Mouse (Mus musculus) liver, embryonic 11.5 days (tissue): Measurements from ENCODE around the gene Lhfpl2. TPM values are rescaled to one million over a fixed set of nuclear protein-coding genes. Genes with fewer than 3 reads are reported as not detected.

Experiments used
- ATAC-seq: fragments of 200-750 bp; cut with Nextera tagmentation; replicated peaks from 2 replicates; pipeline ENCODE4 v1.8.0; 2017; ENCODE audit warnings: moderate number of reproducible peaks, mild to moderate bottlenecking, moderate TSS enrichment, moderate library complexity; ENCODE audit not compliant: low FRiP score
- DNase-seq: peaks from one replicate; pipeline ENCODE4 v3.0.0-alpha.2; 2017; ENCODE audit warnings: low spot score
- H3K27ac ChIP-seq: fragments of 300-500 bp; sonication (generic); 2 replicates; pipeline ENCODE4 v1.5.1; 2014; ENCODE audit warnings: mild to moderate bottlenecking, low read depth, low read length, control low read depth
- H3K27me3 ChIP-seq: fragments of 300-500 bp; sonication (generic); replicated peaks from 2 replicates; pipeline ENCODE4 v1.6.1; 2014; ENCODE audit warnings: low read length, mixed read lengths; ENCODE audit not compliant: control insufficient read depth, insufficient read depth
- H3K36me3 ChIP-seq: fragments of 300-500 bp; sonication (generic); 2 replicates; pipeline ENCODE4 v1.6.1; 2014; ENCODE audit warnings: mild to moderate bottlenecking, low read length, moderate library complexity, mixed read lengths; ENCODE audit not compliant: control insufficient read depth, insufficient read depth
- H3K4me1 ChIP-seq: fragments of 300-500 bp; sonication (generic); replicated peaks from 2 replicates; pipeline ENCODE4 v1.6.1; 2014; ENCODE audit warnings: low read length, mixed read lengths; ENCODE audit not compliant: control insufficient read depth, insufficient read depth
- H3K4me2 ChIP-seq: fragments of 300-500 bp; sonication (generic); 2 replicates; pipeline ENCODE4 v1.6.1; 2014; ENCODE audit warnings: mild to moderate bottlenecking, control low read depth, moderate library complexity
- H3K4me3 ChIP-seq: fragments of 300-500 bp; sonication (generic); 2 replicates; pipeline ENCODE4 v1.5.1; 2014; ENCODE audit warnings: low read depth, low read length, control low read depth
- H3K9ac ChIP-seq: fragments of 300-500 bp; sonication (generic); 2 replicates; pipeline ENCODE4 v1.6.1; 2014; ENCODE audit warnings: low read depth, low read length, control low read depth
- H3K9me3 ChIP-seq: fragments of 300-500 bp; sonication (generic); 2 replicates; pipeline ENCODE4 v1.6.1; 2016; ENCODE audit warnings: low read length, inconsistent platforms, mixed read lengths; ENCODE audit not compliant: control insufficient read depth
- WGBS: fragments of 180-500 bp; shearing (Covaris S2); extraction: QIAGEN DNeasy Blood & Tissue Kit; methylation state at CpG from one replicate; pipeline ENCODE4 v1.1.7; 2014; 5-methylcytosine and 5-hydroxymethylcytosine counted together
- polyA plus RNA-seq: library from polyadenylated mRNA; unstranded; fragments of >200 nt; fragmentation: Nextera tagmentation; extraction: Ambion mirVana; gene quantifications from 2 replicates; pipeline ENCODE4 v1.2.1, GENCODE M21; 2014

The Lhfpl2 gene
- polyA plus RNA-seq, 1 experiment from 2014 or later: 18.0 TPM

DNA sequence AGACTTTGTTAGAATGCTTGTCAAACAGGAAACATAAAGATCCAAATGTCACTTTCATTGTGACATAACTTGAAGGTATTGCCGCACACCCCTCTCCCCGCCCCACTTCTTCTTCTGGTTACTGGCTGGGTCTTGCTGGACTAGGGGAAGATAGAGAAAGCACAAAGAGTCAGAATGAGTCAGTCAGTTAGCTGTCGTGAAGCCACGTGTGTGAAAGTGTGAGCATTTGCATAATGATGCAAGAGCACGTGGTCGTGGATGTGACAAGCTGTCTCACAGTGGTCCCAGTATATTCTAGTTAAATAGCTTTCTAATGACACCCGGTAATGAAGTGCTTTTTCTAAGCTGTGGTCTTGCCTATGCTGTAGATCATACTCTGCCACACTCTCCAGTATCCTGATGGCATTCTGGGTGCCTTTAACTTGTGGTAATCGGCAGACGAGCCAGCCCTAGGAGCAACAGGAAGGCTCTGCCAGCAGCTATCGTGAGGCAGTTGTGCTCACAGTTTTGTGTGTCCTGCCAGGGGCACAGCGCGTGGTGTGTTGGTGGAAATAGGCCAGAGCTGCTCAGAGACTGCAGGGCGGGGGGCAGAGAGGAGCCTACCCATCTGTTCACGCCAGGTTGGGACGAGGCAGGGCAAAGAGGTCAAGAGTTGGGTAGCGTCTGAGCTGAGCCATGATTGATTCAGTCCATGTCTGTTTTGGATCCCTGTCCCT is 40.9 kb downstream of the Lhfpl2 start:
- 61% methylated on average over 16 of the region's 16 CpGs for WGBS
- Histone ChIP-seq H3K4me2 (no peak overlapping the region), H3K4me1 (peaks cover 4% of the 10 kb centered on the region), H3K36me3 (no peaks in the 10 kb centered on the region), H3K4me3 (no peak overlapping the region), H3K9ac (no peak overlapping the region), H3K9me3 (no peaks in the 10 kb centered on the region), H3K27ac (no peak overlapping the region), H3K27me3 (no peaks in the 10 kb centered on the region)
- ATAC-seq (no peak), DNase-seq (no peak)

DNA sequence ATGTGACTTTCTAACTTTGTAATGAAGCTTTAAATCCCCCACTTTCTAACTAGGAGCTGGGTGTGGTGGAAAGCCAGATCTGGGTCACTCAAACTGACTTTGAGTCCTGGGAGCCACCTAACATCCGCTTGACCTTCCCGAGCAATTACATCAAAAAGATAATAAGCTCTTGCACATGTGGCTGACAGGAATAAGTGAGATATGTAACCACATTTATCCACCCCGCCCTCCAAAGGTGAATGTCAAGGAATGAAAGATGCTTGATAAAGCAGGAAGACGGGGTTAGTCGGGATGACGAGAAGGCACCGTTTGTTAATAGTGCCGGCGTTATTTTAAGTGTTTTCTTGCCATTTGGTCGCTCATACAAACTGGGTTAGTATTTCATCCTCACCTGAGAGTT is 41.5 kb downstream of the Lhfpl2 start:
- ATAC-seq (no peak), DNase-seq (no peak)
- no peak overlapping the region for H3K9ac ChIP-seq
- H3K4me3 ChIP-seq: no peak overlapping the region
- H3K4me1 ChIP-seq: peaks cover 4% of the 10 kb centered on the region
- H3K4me2 ChIP-seq: no peak overlapping the region
- no peaks in the 10 kb centered on the region for H3K36me3 ChIP-seq
- no peaks in the 10 kb centered on the region for H3K27me3 ChIP-seq
- no peak overlapping the region for H3K27ac ChIP-seq
- 76% methylated on average over 10 of the region's 10 CpGs for WGBS
- H3K9me3 ChIP-seq: no peaks in the 10 kb centered on the region

DNA sequence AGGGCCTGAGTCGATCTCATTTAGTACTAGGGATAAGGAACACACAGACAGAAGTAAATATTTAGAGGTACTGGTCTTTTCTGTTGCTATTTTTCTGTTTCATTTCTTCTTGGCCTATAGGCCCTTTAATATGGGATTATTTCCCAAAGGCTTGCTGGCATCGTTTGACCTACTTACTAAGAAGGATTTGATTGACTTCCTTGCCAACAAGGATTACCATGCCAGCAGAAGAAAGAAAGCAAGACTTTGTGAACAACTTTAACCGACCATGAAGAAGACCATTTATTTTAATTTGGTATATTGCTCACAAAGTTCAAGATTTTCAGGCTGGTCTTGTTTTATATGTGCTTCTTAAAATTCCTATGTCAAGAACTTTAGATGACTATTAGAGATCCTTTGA is 42.8 kb downstream of the Lhfpl2 start:
- no peaks in the 10 kb centered on the region for H3K9me3 ChIP-seq
- H3K27me3 ChIP-seq: no peaks in the 10 kb centered on the region
- 80% methylated on average over 3 of the region's 3 CpGs for WGBS
- no peak overlapping the region for H3K4me3 ChIP-seq
- peaks cover 4% of the 10 kb centered on the region for H3K4me1 ChIP-seq
- no peak overlapping the region for H3K9ac ChIP-seq
- no peak for ATAC-seq
- no peak overlapping the region for H3K4me2 ChIP-seq
- H3K36me3 ChIP-seq: no peaks in the 10 kb centered on the region
- no peak overlapping the region for H3K27ac ChIP-seq
- DNase-seq: no peak

DNA sequence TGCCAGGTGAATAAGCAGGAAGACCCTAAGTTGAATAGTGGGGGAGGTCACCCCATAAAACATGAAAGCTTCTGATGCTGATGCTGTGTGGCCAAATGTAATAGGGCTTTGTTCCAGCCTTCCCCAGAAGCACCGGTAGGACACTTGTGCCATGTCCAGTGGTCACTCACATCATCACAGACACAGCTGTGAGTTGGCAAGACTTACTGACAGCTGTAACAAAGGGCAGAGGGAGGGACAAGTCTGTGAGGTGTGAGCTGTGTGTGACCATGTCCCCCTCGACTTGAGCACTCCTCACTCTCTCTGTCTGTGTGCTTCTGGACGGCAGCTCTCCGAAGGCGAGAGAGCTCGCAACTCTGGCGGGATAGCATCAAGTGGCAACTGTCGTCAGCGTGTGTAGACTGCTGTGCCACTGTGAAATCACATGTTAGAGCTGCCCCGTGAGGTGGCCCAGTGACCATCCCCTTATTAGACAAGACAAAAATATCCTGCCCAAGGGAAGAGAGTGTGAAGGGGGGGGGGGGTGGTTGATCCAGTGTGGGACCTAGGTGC is 43.5 kb downstream of the Lhfpl2 start:
- no peak for ATAC-seq
- Histone ChIP-seq H3K27ac (no peak overlapping the region), H3K9me3 (no peaks in the 10 kb centered on the region), H3K4me2 (no peak overlapping the region), H3K4me3 (no peak overlapping the region), H3K4me1 (peaks cover 4% of the 10 kb centered on the region), H3K9ac (no peak overlapping the region), H3K36me3 (no peaks in the 10 kb centered on the region), H3K27me3 (no peaks in the 10 kb centered on the region)
- 88% methylated on average over 10 of the region's 10 CpGs for WGBS
- DNase-seq: no peak

DNA sequence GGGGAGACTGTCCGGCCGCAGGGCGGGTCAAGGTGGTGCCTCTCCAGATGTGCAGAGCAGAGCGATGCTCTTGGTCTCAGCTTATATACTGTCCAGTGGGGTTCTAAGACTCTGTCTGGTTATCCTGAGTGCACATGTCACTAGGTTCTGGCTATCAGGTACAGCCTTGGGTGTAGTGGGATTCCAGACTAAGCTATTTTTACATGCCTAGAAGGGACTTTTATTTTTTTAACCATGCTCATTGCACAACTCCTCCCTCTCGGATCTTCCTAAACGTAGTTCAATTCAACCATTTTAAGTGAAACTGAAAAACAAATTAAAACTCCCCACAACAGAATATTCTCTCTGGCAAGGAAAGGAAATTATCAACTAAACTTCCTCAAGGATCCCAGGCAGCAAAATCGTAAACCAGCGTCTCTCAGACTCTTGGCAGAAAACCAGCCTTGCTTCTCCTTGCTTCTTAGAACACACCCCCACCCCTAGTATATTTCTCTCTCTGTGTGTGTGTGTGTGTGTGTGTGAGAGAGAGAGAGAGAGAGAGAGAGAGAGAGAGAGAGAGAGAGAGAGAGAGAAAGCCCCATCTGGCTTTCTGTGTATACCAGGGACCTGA is 47.4 kb downstream of the Lhfpl2 start:
- WGBS: 80% methylated on average over 8 of the region's 8 CpGs
- Histone ChIP-seq H3K4me3 (no peak overlapping the region), H3K36me3 (no peaks in the 10 kb centered on the region), H3K9me3 (no peaks in the 10 kb centered on the region), H3K4me2 (no peak overlapping the region), H3K4me1 (no peaks in the 10 kb centered on the region; the same call in 1 of the 2 replicates), H3K9ac (no peak overlapping the region), H3K27ac (no peak overlapping the region), H3K27me3 (no peaks in the 10 kb centered on the region)
- DNase-seq: no peak
- ATAC-seq: no peak

DNA sequence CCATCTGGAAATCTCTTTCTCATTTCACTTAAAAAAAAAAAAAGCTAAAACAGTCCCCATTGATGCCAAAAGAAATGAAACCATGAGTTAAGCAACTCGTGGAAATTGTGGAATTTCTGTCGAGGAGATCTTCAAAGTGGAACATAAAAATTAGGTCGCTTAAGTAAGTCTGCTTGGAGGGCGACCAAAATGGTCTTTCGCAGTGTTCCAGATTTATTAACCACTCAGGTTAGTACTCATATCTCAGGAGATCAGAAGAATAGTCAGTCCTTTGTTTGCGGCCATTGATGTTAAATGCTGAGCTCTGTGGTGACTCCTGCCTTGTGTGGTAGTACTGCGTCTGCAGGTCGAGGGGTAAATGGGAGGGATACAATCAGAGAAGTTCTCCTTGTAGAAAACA is 48.8 kb downstream of the Lhfpl2 start:
- WGBS: 83% methylated on average over 8 of the region's 8 CpGs
- Histone ChIP-seq H3K36me3 (no peaks in the 10 kb centered on the region), H3K4me2 (no peak overlapping the region), H3K27ac (no peak overlapping the region), H3K4me3 (no peak overlapping the region), H3K27me3 (no peaks in the 10 kb centered on the region), H3K4me1 (no peaks in the 10 kb centered on the region; the same call in 1 of the 2 replicates), H3K9ac (no peak overlapping the region), H3K9me3 (no peaks in the 10 kb centered on the region; the same call in 1 of the 2 replicates)
- no peak for DNase-seq
- no peak for ATAC-seq

DNA sequence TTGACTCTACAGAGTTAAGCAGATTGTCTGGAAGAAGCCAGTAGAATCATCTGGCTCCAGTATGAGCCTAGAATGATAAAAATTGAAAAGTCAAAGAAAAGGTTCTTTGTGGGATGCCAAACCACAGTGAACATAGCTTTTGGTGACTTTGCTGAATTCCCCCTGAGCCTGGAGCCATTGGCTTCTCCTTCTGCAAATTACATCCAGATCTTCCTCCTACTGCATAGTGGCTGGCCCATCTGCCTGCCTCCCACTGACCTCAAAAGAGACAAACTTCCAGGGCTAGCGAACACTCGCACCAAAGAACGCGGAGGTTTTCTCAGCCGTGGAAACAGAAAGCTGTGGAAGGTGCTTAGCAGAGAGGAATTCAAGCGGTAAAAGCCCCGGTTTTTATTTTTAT is 49.4 kb downstream of the Lhfpl2 start:
- no peak overlapping the region for H3K9ac ChIP-seq
- ATAC-seq (no peak), DNase-seq (no peak)
- no peak overlapping the region for H3K27ac ChIP-seq
- H3K9me3 ChIP-seq: no peaks in the 10 kb centered on the region; the same call in 1 of the 2 replicates
- H3K4me3 ChIP-seq: no peak overlapping the region
- WGBS: 94% methylated on average over 7 of the region's 7 CpGs
- H3K4me1 ChIP-seq: no peaks in the 10 kb centered on the region; the same call in 1 of the 2 replicates
- H3K4me2 ChIP-seq: no peak overlapping the region
- no peaks in the 10 kb centered on the region for H3K27me3 ChIP-seq
- H3K36me3 ChIP-seq: peaks cover 4% of the 10 kb centered on the region; the same call in 1 of the 2 replicates

DNA sequence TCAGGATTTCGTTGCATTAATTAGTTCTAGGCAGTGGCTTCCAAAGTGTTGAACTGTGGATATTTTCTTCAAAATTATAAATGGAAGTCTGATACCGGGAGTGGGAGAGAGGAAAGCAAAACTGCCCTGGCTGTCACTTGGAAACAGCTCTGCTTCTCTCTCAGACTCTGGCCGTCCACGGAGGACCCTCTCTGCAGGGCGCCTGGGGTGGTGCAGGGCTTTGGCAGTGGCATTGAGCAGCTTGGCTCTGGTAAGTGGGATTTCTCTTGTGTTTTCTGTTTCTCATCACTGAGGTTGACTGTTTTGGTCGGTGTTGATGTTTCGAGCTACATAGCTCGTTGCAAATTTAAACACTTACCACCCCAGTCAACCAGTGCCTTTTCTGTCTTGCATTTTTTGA is 53.0 kb downstream of the Lhfpl2 start:
- WGBS: 81% methylated on average over 8 of the region's 8 CpGs
- H3K4me2 ChIP-seq: no peak overlapping the region
- no peak overlapping the region for H3K27ac ChIP-seq
- ATAC-seq (no peak), DNase-seq (no peak)
- no peak overlapping the region for H3K4me3 ChIP-seq
- H3K36me3 ChIP-seq: peaks cover 4% of the 10 kb centered on the region; the same call in 1 of the 2 replicates
- H3K4me1 ChIP-seq: no peaks in the 10 kb centered on the region
- no peak overlapping the region for H3K9ac ChIP-seq
- H3K9me3 ChIP-seq: no peaks in the 10 kb centered on the region; the same call in 1 of the 2 replicates
- H3K27me3 ChIP-seq: no peaks in the 10 kb centered on the region
